ENCODE assay signal across 14 mouse cellular contexts in genomic region chr3:28721838-28722237, GRCm38 (mm10). TPM values are rescaled to one million over a fixed set of nuclear protein-coding genes. Genes with fewer than 3 reads are reported as not detected.
DNase-seq lines count a peak whose midpoint lies in the region; ATAC-seq and TF ChIP-seq lines count a peak whose summit lies in the region.
"Had no signal": no experiment of that assay in that cellular context is flagged by ENCODE, and none has a peak within 500 bp of the region (broad histone marks: within the 10 kb centered on the region; RNA-seq: fewer than 3 reads in every experiment).

No protein-coding gene starts in this region.

- no peak for TF ChIP-seq POLR2A in liver, adult 2 months (IDR thresholded peaks at IDR 0.05; ENCODE audit: extremely low read depth, insufficient read depth, low read length)

- no peak for TF ChIP-seq CTCF in liver, adult 2 months (IDR thresholded peaks at IDR 0.05; ENCODE audit: low read depth, low read length)
- no peak for TF ChIP-seq CTCF in liver, embryonic 14.5 days (IDR thresholded peaks at IDR 0.05; ENCODE audit: low read depth)

- peak overlapping the region; percentile 95 for H3K27ac ChIP-seq in liver, adult 2 months (replicated peaks; ENCODE audit: insufficient read depth, low read depth, low read length)
- no peak overlapping the region for H3K27ac ChIP-seq in liver, embryonic 14.5 days
- no peak overlapping the region for H3K27ac ChIP-seq in stomach, embryonic 14.5 days (ENCODE audit: low read length)
- H3K27ac ChIP-seq: heart, embryonic 15.5 days had no signal

- no peak for TF ChIP-seq EP300 in liver, embryonic 14.5 days (IDR thresholded peaks at IDR 0.05; ENCODE audit: low read depth)

- no peak overlapping the region for H3K4me3 ChIP-seq in liver, adult 2 months (ENCODE audit: insufficient read depth, low read depth, low read length)
- H3K4me3 ChIP-seq in liver, embryonic 14.5 days (ENCODE audit: insufficient read depth in 1 of 2, low read depth in 2 of 2, low read length in 2 of 2), result no peak overlapping the region
- H3K4me3 ChIP-seq in stomach, embryonic 14.5 days (ENCODE audit: low read depth, low read length), result no peak overlapping the region
- H3K4me3 ChIP-seq: heart, embryonic 15.5 days; myocyte had no signal

- H3K4me2 ChIP-seq in liver, embryonic 14.5 days (ENCODE audit: low read depth), result no peak overlapping the region
- no peak overlapping the region for H3K4me2 ChIP-seq in stomach, embryonic 14.5 days (replicated peaks; ENCODE audit: low read depth, low read length)
- H3K4me2 ChIP-seq: heart, embryonic 15.5 days had no signal

- H3K36me3 ChIP-seq in liver, adult 2 months (ENCODE audit: control insufficient read depth, insufficient read depth, low read length), result peaks cover 51% of the 10 kb centered on the region
- no peaks in the 10 kb centered on the region for H3K36me3 ChIP-seq in liver, embryonic 14.5 days (replicated peaks; ENCODE audit: control insufficient read depth, insufficient read depth, low read depth)
- no peaks in the 10 kb centered on the region for H3K36me3 ChIP-seq in stomach, embryonic 14.5 days (ENCODE audit: control insufficient read depth, insufficient read depth, low read length)
- H3K36me3 ChIP-seq: heart, embryonic 15.5 days had no signal

- DNase-seq in liver, adult 2 months (ENCODE audit: extremely low read depth, low read depth, low spot score), result peak; percentile 99
- no peak for DNase-seq in liver
- peak; percentile 34 for DNase-seq in kidney, adult 18-20 months
- no peak for DNase-seq in liver, embryonic 14.5 days (ENCODE audit: low read depth in 3 of 3, low spot score in 3 of 3)
- DNase-seq in adipocyte (ENCODE audit: low spot score), result no peak
- DNase-seq in gastrocnemius, postnatal 25 days, result no peak
- DNase-seq in right cerebral cortex, postnatal 4 days, result no peak
- DNase-seq: forebrain, postnatal 0 days; right cerebral cortex, adult 18-20 months; thymus, postnatal 4 days had no signal

- peaks cover 44% of the 10 kb centered on the region for H3K4me1 ChIP-seq in liver, adult 2 months (ENCODE audit: control insufficient read depth, insufficient read depth, low read length)
- peaks cover 0 to 15% of the 10 kb centered on the region in 2 experiments; a peak in 3 of 4 replicates for H3K4me1 ChIP-seq in liver, embryonic 14.5 days (replicated peaks; ENCODE audit: control insufficient read depth in 2 of 2, insufficient read depth in 2 of 2, low read length in 1 of 2)
- no peaks in the 10 kb centered on the region for H3K4me1 ChIP-seq in stomach, embryonic 14.5 days (ENCODE audit: control insufficient read depth, insufficient read depth, low read length)

- no peaks in the 10 kb centered on the region for H3K79me2 ChIP-seq in liver, adult 2 months (ENCODE audit: control insufficient read depth, insufficient read depth, low read length)

- H3K9ac ChIP-seq in liver, adult 2 months (ENCODE audit: low read depth, low read length), result peak overlapping the region; percentile 9
- H3K9ac ChIP-seq in liver, embryonic 14.5 days (replicated peaks), result no peak overlapping the region
- H3K9ac ChIP-seq in stomach, embryonic 14.5 days (replicated peaks; ENCODE audit: low read depth, low read length), result no peak overlapping the region
- H3K9ac ChIP-seq: forebrain, postnatal 0 days; heart, embryonic 15.5 days had no signal

- H3K27me3 ChIP-seq in liver, adult 2 months (ENCODE audit: control insufficient read depth, insufficient read depth, low read length), result no peaks in the 10 kb centered on the region
- H3K27me3 ChIP-seq in liver, embryonic 14.5 days (ENCODE audit: control insufficient read depth, insufficient read depth, low read length), result no peaks in the 10 kb centered on the region
- no peaks in the 10 kb centered on the region for H3K27me3 ChIP-seq in stomach, embryonic 14.5 days (ENCODE audit: control insufficient read depth, insufficient read depth, low read length)
- H3K27me3 ChIP-seq: heart, embryonic 15.5 days had no signal

- 0 out of 2 replicates have a peak, but pooled peaks have one; percentile 19 for ATAC-seq in liver, embryonic 14.5 days (ENCODE audit: insufficient read depth)
- ATAC-seq in stomach, embryonic 14.5 days (ENCODE audit: insufficient number of reproducible peaks, insufficient read depth, low FRiP score, low read depth), result peak; percentile 79
- ATAC-seq: forebrain, postnatal 0 days had no signal

- no peaks in the 10 kb centered on the region for H3K9me3 ChIP-seq in liver, embryonic 14.5 days (ENCODE audit: control insufficient read depth, low read length)
- H3K9me3 ChIP-seq in stomach, embryonic 14.5 days (ENCODE audit: control insufficient read depth, low read depth, low read length), result no peaks in the 10 kb centered on the region
- H3K9me3 ChIP-seq: heart, embryonic 15.5 days had no signal

- WGBS in liver, adult 2 months, result 17% methylated on average over 7 of the region's 7 CpGs
- WGBS in liver, embryonic 14.5 days (ENCODE audit: insufficient replicate concordance), result 36% methylated on average over 7 of the region's 7 CpGs
- WGBS in stomach, embryonic 14.5 days, result 51% methylated on average over 7 of the region's 7 CpGs

RNA-seq across cellular contexts. Expression of gene Slc2a2, which starts 24.1 kb away (rescaled TPM):
- 229 and 337 TPM in 2 replicates for total RNA-seq in liver, adult 2 months (2014; rRNA removed)
- polyA plus RNA-seq in liver, adult 2 months (2012; rRNA removed), result 135 and 208 TPM in 2 replicates
- 7.6 and 9.4 TPM in 2 replicates for polyA plus RNA-seq in liver, embryonic 14.5 days (2012; rRNA removed)
- 24.4 and 26.3 TPM in 2 replicates for polyA plus RNA-seq in liver, embryonic 14.5 days (2014; fragmentation: Nextera tagmentation; extraction: Ambion mirVana)
- polyA plus RNA-seq in stomach, embryonic 14.5 days (2014; fragmentation: Nextera tagmentation; extraction: Ambion mirVana), result 0.10 and 0.29 TPM in 2 replicates
- total RNA-seq in gastrocnemius, postnatal 25 days (2021), result not detected
- total RNA-seq: forebrain, postnatal 0 days had no signal
- polyA plus RNA-seq: embryonic facial prominence, embryonic 11.5 days; forebrain, postnatal 0 days; myocyte had no signal

RNA-seq across cellular contexts. Expression of gene Eif5a2, which starts 59.2 kb away (rescaled TPM):
- total RNA-seq in liver, adult 2 months (2014; rRNA removed), result 0.46 and 0.47 TPM in 2 replicates
- 0.02 and 0.09 TPM in 2 replicates for polyA plus RNA-seq in liver, adult 2 months (2012; rRNA removed)
- polyA plus RNA-seq in liver, embryonic 14.5 days (2012; rRNA removed), result 3.4 and 4.1 TPM in 2 replicates
- polyA plus RNA-seq in liver, embryonic 14.5 days (2014; fragmentation: Nextera tagmentation; extraction: Ambion mirVana), result 7.9 and 8.8 TPM in 2 replicates
- polyA plus RNA-seq in stomach, embryonic 14.5 days (2014; fragmentation: Nextera tagmentation; extraction: Ambion mirVana), result 7.4 and 7.8 TPM in 2 replicates
- under 1 TPM; 0.79 to 0.83 TPM for total RNA-seq in gastrocnemius, postnatal 25 days (2021)

Comparison
In these comparisons a context has a peak if more than half of its experiments do, and no peak if none do; other contexts are left out.
1. DNase-seq: peak in liver, adult 2 months (single experiment) and kidney, adult 18-20 months (single experiment); none in liver (single experiment), liver, embryonic 14.5 days (0 of 3), adipocyte (single experiment), gastrocnemius, postnatal 25 days (single experiment) and right cerebral cortex, postnatal 4 days (single experiment).